Mouse (Mus musculus): Measurements from ENCODE around the gene Mrnip.

Gene Mrnip

GRCm38 (mm10) chr11:50203302-50203827, 29.1 kb downstream of the Mrnip start:
- no peak for DNase-seq (ENCODE audit: low spot score in 2 of 2)

- DNase-seq (ENCODE audit: low spot score in 2 of 2) = no peak
Measured at GRCm38 (mm10) chr11:50205434-50205833, 31.2 kb downstream of the Mrnip start.

- DNase-seq (ENCODE audit: low spot score in 2 of 2) = no peak
Measured at GRCm38 (mm10) chr11:50206037-50206436, 31.8 kb downstream of the Mrnip start.

- DNase-seq (ENCODE audit: low spot score in 2 of 2) = no peak
Measured at GRCm38 (mm10) chr11:50207344-50207743, 33.1 kb downstream of the Mrnip start.

- no peak for DNase-seq (ENCODE audit: low spot score in 2 of 2)
Measured at GRCm38 (mm10) chr11:50208039-50208438, 33.8 kb downstream of the Mrnip start.

- DNase-seq (ENCODE audit: low spot score in 2 of 2) = peak; percentile 69 to 92
Measured at GRCm38 (mm10) chr11:50210101-50210504, 35.9 kb downstream of the Mrnip start.

- peak; percentile 78 to 82 for DNase-seq (ENCODE audit: low spot score in 2 of 2)
Measured at GRCm38 (mm10) chr11:50210505-50211151, 36.4 kb downstream of the Mrnip start, which contains the start of the genes Sqstm1 and Mgat4b. TSS of gene Sqstm1 (minus strand) at chr11:50210827. TSS of gene Mgat4b (plus strand) at chr11:50210890.

- no peak for DNase-seq (ENCODE audit: low spot score in 2 of 2)
Measured at GRCm38 (mm10) chr11:50211322-50212059, 37.2 kb downstream of the Mrnip start.

- DNase-seq (ENCODE audit: low spot score in 2 of 2) = no peak
Measured at GRCm38 (mm10) chr11:50212060-50212739, 38.0 kb downstream of the Mrnip start.

GRCm38 (mm10) chr11:50212848-50213758, 38.9 kb downstream of the Mrnip start:
- peak; percentile 87 for DNase-seq (ENCODE audit: low spot score in 2 of 2)

- no peak for DNase-seq (ENCODE audit: low spot score in 2 of 2)
Measured at GRCm38 (mm10) chr11:50214631-50215030, 40.4 kb downstream of the Mrnip start.

GRCm38 (mm10) chr11:50215633-50216032, 41.4 kb downstream of the Mrnip start:
- no peak for DNase-seq (ENCODE audit: low spot score in 2 of 2)

GRCm38 (mm10) chr11:50216724-50217366, 42.6 kb downstream of the Mrnip start:
- no peak for DNase-seq (ENCODE audit: low spot score in 2 of 2)

GRCm38 (mm10) chr11:50217811-50218210, 43.6 kb downstream of the Mrnip start:
- DNase-seq (ENCODE audit: low spot score in 2 of 2) = no peak

GRCm38 (mm10) chr11:50219833-50220232, 45.6 kb downstream of the Mrnip start:
- DNase-seq (ENCODE audit: low spot score in 2 of 2) = no peak

- no peak for DNase-seq (ENCODE audit: low spot score in 2 of 2)
Measured at GRCm38 (mm10) chr11:50222559-50223276, 48.5 kb downstream of the Mrnip start.

- no peak for DNase-seq (ENCODE audit: low spot score in 2 of 2)
Measured at GRCm38 (mm10) chr11:50223783-50224662, 49.8 kb downstream of the Mrnip start.

- peak; percentile 85 to 89 for DNase-seq (ENCODE audit: low spot score in 2 of 2)
Measured at GRCm38 (mm10) chr11:50224671-50225530, 50.7 kb downstream of the Mrnip start.

Data from urinary bladder, postnatal 36 days (tissue).